Mouse (Mus musculus) cortical plate, adult 2 months (tissue): ENCODE data around the gene R3hdm1.

Source experiments
- CTCF ChIP-seq: fragments of 200-500 bp; IDR thresholded peaks from 2 replicates; pipeline ENCODE4 v1.5.1; 2011; ENCODE audit warnings: mild to moderate bottlenecking, control low read depth, low read length; ENCODE audit not compliant: insufficient read depth; ENCODE audit errors: extremely low read depth
- POLR2A ChIP-seq: fragments of 200-500 bp; IDR thresholded peaks from 2 replicates; pipeline ENCODE4 v1.6.1; 2011; ENCODE audit warnings: mild to moderate bottlenecking, low read length, control low read depth; ENCODE audit not compliant: insufficient read depth; ENCODE audit errors: extremely low read depth

DNA sequence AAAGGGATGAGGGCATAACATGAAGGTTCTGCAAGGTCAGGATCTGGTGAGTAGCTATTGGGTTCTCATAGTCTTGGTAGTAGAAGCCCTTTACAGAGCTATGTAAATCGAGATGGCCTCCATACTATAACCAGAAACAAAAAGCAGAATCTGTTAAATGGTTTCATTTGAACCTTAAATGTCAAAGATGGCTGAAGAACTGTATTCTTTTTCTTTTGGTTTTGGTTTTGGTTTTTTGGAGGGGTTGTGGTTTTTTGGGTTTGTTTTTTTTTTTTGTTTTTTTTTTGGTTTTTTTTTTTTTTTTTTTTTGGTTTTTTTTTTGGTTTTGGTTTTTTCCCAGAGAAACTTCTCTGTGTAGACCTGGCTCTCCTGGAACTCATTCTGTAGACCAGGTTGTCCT, 94.3 kb downstream of the R3hdm1 start:
- TF ChIP-seq CTCF: no peak
- TF ChIP-seq POLR2A: no peak
